Mouse (Mus musculus): ENCODE data around the gene Anks1b.

GRCm38 (mm10) chr10:90140947-90141346 lies 267.6 kb downstream of the Anks1b start:
- TF ChIP-seq CTCF (IDR thresholded peaks at IDR 0.05; ENCODE audit: extremely low read depth, insufficient read depth, insufficient read length, insufficient replicate concordance) (no peak), POLR2A (IDR thresholded peaks at IDR 0.05; ENCODE audit: low read depth, low read length) (no peak)
